Mouse (Mus musculus) layer of hippocampus, adult 2 months (tissue): ENCODE results near the gene Usp7. TPM values are rescaled to one million over a fixed set of nuclear protein-coding genes. Genes with fewer than 3 reads are reported as not detected.

ENCODE experiments used
- DNase-seq, 2 experiments: peaks; one replicate each; pipeline ENCODE4 v3.0.0; 2022; ENCODE audit warnings: low spot score in 2 of 2
- H3K27ac ChIP-seq: fragments of 200-600 bp; 2 replicates; pipeline ENCODE4 v1.8.1; 2022
- H3K4me3 ChIP-seq: fragments of 200-600 bp; 2 replicates; pipeline ENCODE4 v1.8.1; 2022; ENCODE audit warnings: mild to moderate bottlenecking
- CTCF ChIP-seq: fragments of 200-600 bp; conservative IDR thresholded peaks from 2 replicates; pipeline ENCODE4 v1.8.1; 2022; ENCODE audit warnings: antibody characterized with exemption, mild to moderate bottlenecking, moderate library complexity
- long read RNA-seq, 2 experiments: library from polyadenylated mRNA; stranded (forward); transcript quantifications; one replicate each; pipeline ENCODE4 v2.0.0; 2021; ENCODE audit warnings: borderline mapping rate in 2 of 2
- total RNA-seq, 2 experiments: library from RNA; stranded (reverse); gene quantifications; 2 replicates each; pipeline ENCODE4 v1.2.3; 2021

Usp7 gene
- total RNA-seq = 100 to 1,000 TPM; 163 to 168 TPM
- long read RNA-seq, experiment 1, full-length matches to known transcripts = 18 of 28 reads
- long read RNA-seq, experiment 1, partial matches to known transcripts = 4 of 28 reads
- long read RNA-seq, experiment 1, other reads (novel, unspliced or antisense) = 6 of 28 reads
- long read RNA-seq, experiment 2, full-length matches to known transcripts = 28 of 47 reads
- long read RNA-seq, experiment 2, partial matches to known transcripts = 10 of 47 reads
- long read RNA-seq, experiment 2, other reads (novel, unspliced or antisense) = 9 of 47 reads

- no peak within 1 kb of the TSS for H3K27ac ChIP-seq
- TF ChIP-seq CTCF = no peak
- no peak within 1 kb of the TSS for H3K4me3 ChIP-seq
- no peak for DNase-seq
Observed at GRCm38 (mm10) chr16:8791949-8792557, at the start of gene Usp7. Usp7 (minus strand) TSS chr16:8792308.

GRCm38 (mm10) chr16:8840557-8840956, 48.4 kb upstream of the Usp7 start:
- H3K4me3 ChIP-seq = no peak overlapping the region
- DNase-seq = no peak
- H3K27ac ChIP-seq = no peak overlapping the region
- no peak for TF ChIP-seq CTCF

- Histone ChIP-seq H3K27ac (no peak overlapping the region), H3K4me3 (no peak overlapping the region)
- no peak for DNase-seq
- no peak for TF ChIP-seq CTCF
Observed at GRCm38 (mm10) chr16:8838921-8839320, 46.8 kb upstream of the Usp7 start.

- TF ChIP-seq CTCF = no peak
- H3K27ac ChIP-seq = peak overlapping the region; percentile 4; the same call in 1 of the 2 replicates
- DNase-seq = no peak
- H3K4me3 ChIP-seq = no peak overlapping the region
Observed at GRCm38 (mm10) chr16:8837595-8837994, 45.5 kb upstream of the Usp7 start.

- no peak for DNase-seq
- Histone ChIP-seq H3K4me3 (no peak overlapping the region), H3K27ac (no peak overlapping the region)
- TF ChIP-seq CTCF = no peak
Observed at GRCm38 (mm10) chr16:8836876-8837275, 44.8 kb upstream of the Usp7 start.

GRCm38 (mm10) chr16:8831241-8831640, 39.1 kb upstream of the Usp7 start:
- no peak for DNase-seq
- no peak for TF ChIP-seq CTCF

GRCm38 (mm10) chr16:8830431-8831211, 38.5 kb upstream of the Usp7 start:
- peak; percentile 44 to 58 for DNase-seq
- H3K27ac ChIP-seq = peak overlapping the region; percentile 98
- H3K4me3 ChIP-seq = peak overlapping the region; percentile 85
- TF ChIP-seq CTCF = no peak; the same call in 1 of the 2 replicates

More at GRCm38 (mm10) chr16:8831241-8831640, 39.1 kb upstream of the Usp7 start:
- peak overlapping the region; percentile 85 for H3K4me3 ChIP-seq
- peak overlapping the region; percentile 98 for H3K27ac ChIP-seq

GRCm38 (mm10) chr16:8829564-8830359, 37.7 kb upstream of the Usp7 start, which contains the start of gene 1810013L24Rik:
1810013L24Rik (plus strand) TSS chr16:8830100.
- H3K27ac ChIP-seq = peak within 1 kb of the TSS; percentile 99
- peak within 1 kb of the TSS; percentile 85 for H3K4me3 ChIP-seq
- peak; percentile 97 to 99 for DNase-seq
- TF ChIP-seq CTCF = no peak

- peak in 1 of 2 experiments; percentile 40 for DNase-seq
- peak; percentile 76 for TF ChIP-seq CTCF
- Histone ChIP-seq H3K4me3 (peak overlapping the region; percentile 65), H3K27ac (peak overlapping the region; percentile 99)
Observed at GRCm38 (mm10) chr16:8828636-8829563, 36.8 kb upstream of the Usp7 start.

- DNase-seq = no peak
- H3K4me3 ChIP-seq = no peak overlapping the region
- TF ChIP-seq CTCF = no peak
- H3K27ac ChIP-seq = no peak overlapping the region
Observed at GRCm38 (mm10) chr16:8827366-8827765, 35.3 kb upstream of the Usp7 start.

- Histone ChIP-seq H3K4me3 (no peak overlapping the region), H3K27ac (no peak overlapping the region)
- TF ChIP-seq CTCF = no peak
- DNase-seq = no peak
Observed at GRCm38 (mm10) chr16:8823661-8824060, 31.6 kb upstream of the Usp7 start.
